Mouse (Mus musculus) yolk sac, embryonic 10.5 days (tissue): ENCODE results near the gene Rnf157.
A peak's percentile ranks its signal among the peaks of the same experiment; 100 is the strongest.
"Not testable (repeated sequence)": the region's sequence is repeated elsewhere in the genome, so short reads cannot be mapped to it uniquely, and the experiment has no call there.

ENCODE experiments used
- DNase-seq: peaks from one replicate; pipeline ENCODE4 v3.0.0-alpha.2; 2017; ENCODE audit warnings: low spot score

The Rnf157 gene

GRCm38 (mm10) chr11:116434287-116434966 lies 21.6 kb upstream of the Rnf157 start:
- DNase-seq = peak; percentile 75

GRCm38 (mm10) chr11:116433356-116434286 lies 20.8 kb upstream of the Rnf157 start, which contains the start of gene Ubald2:
TSS of gene Ubald2 (plus strand) at chr11:116434094.
- peak; percentile 100 for DNase-seq

- DNase-seq = no peak
Observed at GRCm38 (mm10) chr11:116432593-116433355, 19.9 kb upstream of the Rnf157 start.

- no peak for DNase-seq
Observed at GRCm38 (mm10) chr11:116432127-116432526, 19.3 kb upstream of the Rnf157 start.

- DNase-seq = peak; percentile 84
Observed at GRCm38 (mm10) chr11:116431428-116432077, 18.7 kb upstream of the Rnf157 start.

- DNase-seq = no peak
Observed at GRCm38 (mm10) chr11:116430723-116431427, 18.0 kb upstream of the Rnf157 start.

GRCm38 (mm10) chr11:116429862-116430613 lies 17.2 kb upstream of the Rnf157 start:
- no peak for DNase-seq

- DNase-seq = peak; percentile 90
Observed at GRCm38 (mm10) chr11:116428872-116429859, 16.3 kb upstream of the Rnf157 start.

GRCm38 (mm10) chr11:116426852-116427575 lies 14.2 kb upstream of the Rnf157 start:
- DNase-seq = no peak

GRCm38 (mm10) chr11:116426328-116426727 lies 13.5 kb upstream of the Rnf157 start:
- not testable (repeated sequence) for DNase-seq

GRCm38 (mm10) chr11:116424621-116425407 lies 12.0 kb upstream of the Rnf157 start:
- no peak for DNase-seq

- DNase-seq = no peak
Observed at GRCm38 (mm10) chr11:116423782-116424620, 11.2 kb upstream of the Rnf157 start.

GRCm38 (mm10) chr11:116423214-116423613 lies 10.4 kb upstream of the Rnf157 start:
- DNase-seq = no peak

- no peak for DNase-seq
Observed at GRCm38 (mm10) chr11:116422562-116422961, 9.7 kb upstream of the Rnf157 start.

GRCm38 (mm10) chr11:116421102-116421501 lies 8.3 kb upstream of the Rnf157 start:
- no peak for DNase-seq

GRCm38 (mm10) chr11:116418841-116419462 lies 6.1 kb upstream of the Rnf157 start:
- DNase-seq = no peak
